Mouse (Mus musculus) heart, embryonic 11.5 days (tissue): Measurements from ENCODE around the gene Dhx38. TPM values are rescaled to one million over a fixed set of nuclear protein-coding genes. Genes with fewer than 3 reads are reported as not detected.

Experiments
- ATAC-seq: fragments of 200-750 bp; cut with Nextera tagmentation; replicated peaks from 2 replicates; pipeline ENCODE4 v1.8.0; 2017; ENCODE audit warnings: moderate library complexity; ENCODE audit not compliant: insufficient number of reproducible peaks, low FRiP score, low TSS enrichment
- H3K27ac ChIP-seq: fragments of 300-500 bp; sonication (generic); 2 replicates; pipeline ENCODE4 v1.5.1; 2014; ENCODE audit warnings: mild to moderate bottlenecking, low read depth, low read length
- H3K27me3 ChIP-seq: fragments of 300-500 bp; sonication (generic); 2 replicates; pipeline ENCODE4 v1.6.1; 2014; ENCODE audit warnings: mild to moderate bottlenecking, low read length, mixed read lengths; ENCODE audit not compliant: control insufficient read depth, insufficient read depth
- H3K36me3 ChIP-seq: fragments of 300-500 bp; sonication (generic); 2 replicates; pipeline ENCODE4 v1.6.1; 2014; ENCODE audit warnings: mild to moderate bottlenecking, low read length, moderate library complexity, mixed read lengths; ENCODE audit not compliant: control insufficient read depth, insufficient read depth
- H3K4me1 ChIP-seq: fragments of 300-500 bp; sonication (generic); 2 replicates; pipeline ENCODE4 v1.6.1; 2014; ENCODE audit warnings: low read length; ENCODE audit not compliant: control insufficient read depth, insufficient read depth
- H3K4me2 ChIP-seq: fragments of 300-500 bp; sonication (generic); 2 replicates; pipeline ENCODE4 v1.6.1; 2014; ENCODE audit warnings: mild to moderate bottlenecking, moderate library complexity
- H3K4me3 ChIP-seq: fragments of 300-500 bp; sonication (generic); 2 replicates; pipeline ENCODE4 v1.5.1; 2014; ENCODE audit warnings: low read depth, low read length
- H3K9ac ChIP-seq: fragments of 300-500 bp; sonication (generic); 2 replicates; pipeline ENCODE4 v1.6.1; 2014; ENCODE audit warnings: mild to moderate bottlenecking, low read depth, low read length, moderate library complexity
- H3K9me3 ChIP-seq: fragments of 300-500 bp; sonication (generic); replicated peaks from 2 replicates; pipeline ENCODE4 v1.6.1; 2016; ENCODE audit warnings: low read length; ENCODE audit not compliant: control insufficient read depth
- WGBS: fragments of 180-500 bp; shearing (Covaris S2); extraction: QIAGEN DNeasy Blood & Tissue Kit; methylation state at CpG from one replicate; pipeline ENCODE4 v1.1.7; 2014; ENCODE audit not compliant: insufficient replicate concordance; 5-methylcytosine and 5-hydroxymethylcytosine counted together
- polyA plus RNA-seq: library from polyadenylated mRNA; unstranded; fragments of >200 nt; fragmentation: Nextera tagmentation; extraction: Ambion mirVana; gene quantifications from 2 replicates; pipeline ENCODE4 v1.2.1, GENCODE M21; 2014

The Dhx38 gene
- polyA plus RNA-seq, 1 experiment from 2014 or later = 12.1 TPM

GRCm38 (mm10) chr8:109593117-109593788 is 27.6 kb upstream of the Dhx38 start:
- Histone ChIP-seq H3K4me3 (no peak overlapping the region), H3K4me1 (no peaks in the 10 kb centered on the region), H3K27ac (no peak overlapping the region), H3K27me3 (no peaks in the 10 kb centered on the region), H3K4me2 (no peak overlapping the region), H3K36me3 (peaks cover 8% of the 10 kb centered on the region), H3K9me3 (no peaks in the 10 kb centered on the region), H3K9ac (no peak overlapping the region)
- ATAC-seq = no peak
- 84% methylated on average over 6 of the region's 6 CpGs for WGBS

GRCm38 (mm10) chr8:109592164-109592563 is 26.5 kb upstream of the Dhx38 start:
- Histone ChIP-seq H3K9ac (no peak overlapping the region), H3K36me3 (peaks cover 8% of the 10 kb centered on the region), H3K27me3 (no peaks in the 10 kb centered on the region), H3K4me2 (no peak overlapping the region), H3K9me3 (no peaks in the 10 kb centered on the region), H3K4me3 (no peak overlapping the region), H3K27ac (no peak overlapping the region), H3K4me1 (no peaks in the 10 kb centered on the region; the same call in 1 of the 2 replicates)
- 87% methylated on average over 5 of the region's 5 CpGs for WGBS
- no peak for ATAC-seq

GRCm38 (mm10) chr8:109591367-109591766 is 25.7 kb upstream of the Dhx38 start:
- peaks cover 5% of the 10 kb centered on the region; the same call in 1 of the 2 replicates for H3K36me3 ChIP-seq

GRCm38 (mm10) chr8:109590901-109591300 is 25.2 kb upstream of the Dhx38 start:
- 82% methylated on average over 9 of the region's 9 CpGs for WGBS

More at GRCm38 (mm10) chr8:109591367-109591766, 25.7 kb upstream of the Dhx38 start:
- Histone ChIP-seq H3K9me3 (no peaks in the 10 kb centered on the region), H3K4me2 (no peak overlapping the region), H3K27ac (no peak overlapping the region), H3K9ac (no peak overlapping the region), H3K4me1 (no peaks in the 10 kb centered on the region; the same call in 1 of the 2 replicates), H3K4me3 (no peak overlapping the region), H3K27me3 (no peaks in the 10 kb centered on the region)
- 79% methylated on average over 3 of the region's 3 CpGs for WGBS
- no peak for ATAC-seq

GRCm38 (mm10) chr8:109586972-109587504 is 21.4 kb upstream of the Dhx38 start:
- no peak overlapping the region for H3K9ac ChIP-seq
- H3K27me3 ChIP-seq = no peaks in the 10 kb centered on the region
- no peak overlapping the region for H3K27ac ChIP-seq
- peaks cover 3% of the 10 kb centered on the region; the same call in 1 of the 2 replicates for H3K9me3 ChIP-seq
- no peak overlapping the region for H3K4me2 ChIP-seq
- no peaks in the 10 kb centered on the region; the same call in 1 of the 2 replicates for H3K4me1 ChIP-seq
- ATAC-seq = no peak
- H3K4me3 ChIP-seq = no peak overlapping the region
- H3K36me3 ChIP-seq = no peaks in the 10 kb centered on the region
- WGBS = 53% methylated on average over 7 of the region's 7 CpGs

More at GRCm38 (mm10) chr8:109590901-109591300, 25.2 kb upstream of the Dhx38 start:
- Histone ChIP-seq H3K4me1 (no peaks in the 10 kb centered on the region; the same call in 1 of the 2 replicates), H3K27me3 (no peaks in the 10 kb centered on the region), H3K4me3 (no peak overlapping the region), H3K4me2 (no peak overlapping the region), H3K36me3 (peaks cover 5% of the 10 kb centered on the region; the same call in 1 of the 2 replicates), H3K27ac (no peak overlapping the region), H3K9me3 (no peaks in the 10 kb centered on the region), H3K9ac (no peak overlapping the region)
- ATAC-seq = no peak

- Histone ChIP-seq H3K27ac (no peak overlapping the region), H3K27me3 (no peaks in the 10 kb centered on the region), H3K36me3 (no peaks in the 10 kb centered on the region), H3K4me2 (no peak overlapping the region), H3K4me3 (no peak overlapping the region), H3K4me1 (no peaks in the 10 kb centered on the region; the same call in 1 of the 2 replicates), H3K9ac (no peak overlapping the region), H3K9me3 (peaks cover 3% of the 10 kb centered on the region; the same call in 1 of the 2 replicates)
- no peak for ATAC-seq
Observed at GRCm38 (mm10) chr8:109585652-109586051, 20.0 kb upstream of the Dhx38 start.

GRCm38 (mm10) chr8:109584830-109585229 is 19.2 kb upstream of the Dhx38 start:
- H3K4me1 ChIP-seq = no peaks in the 10 kb centered on the region; the same call in 1 of the 2 replicates
- H3K27ac ChIP-seq = no peak overlapping the region
- H3K9ac ChIP-seq = no peak overlapping the region
- WGBS = 82% methylated on average over 3 of the region's 3 CpGs
- no peak for ATAC-seq
- no peaks in the 10 kb centered on the region for H3K36me3 ChIP-seq
- H3K4me3 ChIP-seq = no peak overlapping the region
- H3K27me3 ChIP-seq = no peaks in the 10 kb centered on the region
- H3K4me2 ChIP-seq = no peak overlapping the region
- H3K9me3 ChIP-seq = peaks cover 3% of the 10 kb centered on the region; the same call in 1 of the 2 replicates

- no peak overlapping the region for H3K4me3 ChIP-seq
- H3K9me3 ChIP-seq = peaks cover 3% of the 10 kb centered on the region; the same call in 1 of the 2 replicates
- no peak overlapping the region for H3K9ac ChIP-seq
- no peak overlapping the region for H3K4me2 ChIP-seq
- H3K27me3 ChIP-seq = no peaks in the 10 kb centered on the region
- ATAC-seq = no peak
- no peak overlapping the region for H3K27ac ChIP-seq
- no peaks in the 10 kb centered on the region; the same call in 1 of the 2 replicates for H3K4me1 ChIP-seq
- no peaks in the 10 kb centered on the region for H3K36me3 ChIP-seq
- WGBS = 77% methylated on average over 4 of the region's 4 CpGs
Observed at GRCm38 (mm10) chr8:109584293-109584692, 18.6 kb upstream of the Dhx38 start.
